Mouse (Mus musculus) spleen, adult 2 months (tissue): ENCODE data around the gene Zc3hc1. TPM values are rescaled to one million over a fixed set of nuclear protein-coding genes. Genes with fewer than 3 reads are reported as not detected.

Experiments
- DNase-seq, 2 experiments: peaks; one replicate each; pipeline versions ENCODE4 v3.0.0 to v3.0.0-alpha.2; 2012 to 2021; ENCODE audit warnings: low spot score in 2 of 2, low read depth in 1 of 2
- H3K27ac ChIP-seq: fragments of 200-500 bp; 2 replicates; pipeline ENCODE4 v1.5.1; 2012; ENCODE audit warnings: low read length, inconsistent platforms; ENCODE audit not compliant: insufficient read depth
- H3K27me3 ChIP-seq: fragments of 200-500 bp; 2 replicates; pipeline ENCODE4 v1.6.1; 2012; ENCODE audit warnings: mild to moderate bottlenecking, moderate library complexity, low read length, inconsistent platforms; ENCODE audit not compliant: control insufficient read depth, insufficient read depth
- H3K36me3 ChIP-seq: fragments of 200-500 bp; 2 replicates; pipeline ENCODE4 v1.6.1; 2012; ENCODE audit warnings: mild to moderate bottlenecking, low read length, inconsistent platforms; ENCODE audit not compliant: control insufficient read depth, insufficient read depth
- H3K4me1 ChIP-seq: fragments of 200-500 bp; 2 replicates; pipeline ENCODE4 v1.6.1; 2011; ENCODE audit warnings: inconsistent platforms; ENCODE audit not compliant: control insufficient read depth, insufficient read depth, insufficient read length
- H3K4me3 ChIP-seq: fragments of 200-500 bp; 2 replicates; pipeline ENCODE4 v1.5.1; 2011; ENCODE audit warnings: mild to moderate bottlenecking, inconsistent platforms; ENCODE audit not compliant: insufficient read depth, insufficient read length; ENCODE audit errors: extremely low read depth
- CTCF ChIP-seq: fragments of 200-500 bp; IDR thresholded peaks from 2 replicates; pipeline ENCODE4 v1.5.1; 2011; ENCODE audit warnings: mild to moderate bottlenecking, inconsistent platforms; ENCODE audit not compliant: insufficient read depth, insufficient read length, insufficient replicate concordance; ENCODE audit errors: extremely low read depth
- POLR2A ChIP-seq: fragments of 200-500 bp; IDR thresholded peaks from 2 replicates; pipeline ENCODE4 v1.6.1; 2011; ENCODE audit warnings: low read depth, low read length, inconsistent platforms
- WGBS: fragments of 180-500 bp; shearing (Covaris S2); methylation state at CpG from one replicate; pipeline ENCODE4 v1.1.7; 2018; 5-methylcytosine and 5-hydroxymethylcytosine counted together
- polyA plus RNA-seq: library from polyadenylated mRNA; depleted of rRNA; stranded (reverse); fragments of >200 nt; gene quantifications from 2 replicates; pipeline ENCODE4 v1.2.3, GENCODE M21; 2012

Gene Zc3hc1
- polyA plus RNA-seq, 1 experiment: 11.3 TPM

- H3K27ac ChIP-seq: no peak overlapping the region
- no peaks in the 10 kb centered on the region for H3K36me3 ChIP-seq
- DNase-seq: no peak
- no peak overlapping the region for H3K4me3 ChIP-seq
- H3K27me3 ChIP-seq: no peaks in the 10 kb centered on the region
- no peak for TF ChIP-seq CTCF
- no peak for TF ChIP-seq POLR2A
- H3K4me1 ChIP-seq: no peaks in the 10 kb centered on the region
- WGBS: 37% methylated on average over 6 of the region's 6 CpGs
These were observed 44.1 kb downstream of the Zc3hc1 start for GRCm38 (mm10) chr6:30346737-30347136.

- WGBS: 71% methylated on average over 6 of the region's 6 CpGs
These were observed 46.8 kb downstream of the Zc3hc1 start for GRCm38 (mm10) chr6:30344032-30344431.

GRCm38 (mm10) chr6:30340231-30340873, 50.5 kb downstream of the Zc3hc1 start:
- DNase-seq: no peak
- no peak overlapping the region for H3K4me3 ChIP-seq
- peaks cover 11% of the 10 kb centered on the region; the same call in 1 of the 2 replicates for H3K4me1 ChIP-seq
- 20% methylated on average over 4 of the region's 4 CpGs for WGBS
- no peaks in the 10 kb centered on the region for H3K36me3 ChIP-seq
- H3K27ac ChIP-seq: peak overlapping the region; percentile 86
- no peak for TF ChIP-seq CTCF
- TF ChIP-seq POLR2A: no peak
- no peaks in the 10 kb centered on the region for H3K27me3 ChIP-seq

More at GRCm38 (mm10) chr6:30344032-30344431, 46.8 kb downstream of the Zc3hc1 start:
- DNase-seq: no peak
- Histone ChIP-seq H3K4me1 (peaks cover 7% of the 10 kb centered on the region; the same call in 1 of the 2 replicates), H3K27ac (no peak overlapping the region), H3K36me3 (no peaks in the 10 kb centered on the region), H3K4me3 (no peak overlapping the region), H3K27me3 (no peaks in the 10 kb centered on the region)
- no peak for TF ChIP-seq POLR2A
- TF ChIP-seq CTCF: no peak

- Histone ChIP-seq H3K4me1 (peaks cover 11% of the 10 kb centered on the region; the same call in 1 of the 2 replicates), H3K4me3 (peak overlapping the region; percentile 20; the same call in 1 of the 2 replicates), H3K36me3 (no peaks in the 10 kb centered on the region), H3K27ac (peak overlapping the region; percentile 62), H3K27me3 (no peaks in the 10 kb centered on the region)
- peak; percentile 8; the same call in 1 of the 2 replicates for TF ChIP-seq CTCF
- TF ChIP-seq POLR2A: no peak
- peak; percentile 48 to 52 for DNase-seq
- WGBS: 0% methylated on average over 5 of the region's 5 CpGs
These were observed 53.9 kb downstream of the Zc3hc1 start for GRCm38 (mm10) chr6:30336912-30337311.

- H3K27ac ChIP-seq: no peak overlapping the region
- WGBS: 69% methylated on average over 4 of the region's 4 CpGs
- no peak overlapping the region for H3K4me3 ChIP-seq
- no peaks in the 10 kb centered on the region for H3K27me3 ChIP-seq
- H3K4me1 ChIP-seq: peaks cover 4% of the 10 kb centered on the region; the same call in 1 of the 2 replicates
- DNase-seq: no peak
- TF ChIP-seq CTCF (no peak), POLR2A (no peak)
- no peaks in the 10 kb centered on the region for H3K36me3 ChIP-seq
These were observed 58.6 kb downstream of the Zc3hc1 start for GRCm38 (mm10) chr6:30332262-30332661.

- no peaks in the 10 kb centered on the region for H3K27me3 ChIP-seq
- no peak overlapping the region for H3K27ac ChIP-seq
- no peak for DNase-seq
- H3K4me3 ChIP-seq: no peak overlapping the region
- 89% methylated on average over 5 of the region's 5 CpGs for WGBS
- peaks cover 8% of the 10 kb centered on the region for H3K4me1 ChIP-seq
- no peaks in the 10 kb centered on the region for H3K36me3 ChIP-seq
- no peak for TF ChIP-seq POLR2A
- TF ChIP-seq CTCF: no peak
These were observed 60.1 kb downstream of the Zc3hc1 start for GRCm38 (mm10) chr6:30330706-30331105.

GRCm38 (mm10) chr6:30325932-30326501, 64.8 kb downstream of the Zc3hc1 start:
- TF ChIP-seq POLR2A (no peak), CTCF (no peak)
- Histone ChIP-seq H3K36me3 (no peaks in the 10 kb centered on the region), H3K27ac (peak overlapping the region; percentile 63), H3K27me3 (no peaks in the 10 kb centered on the region), H3K4me3 (no peak overlapping the region), H3K4me1 (peaks cover 9% of the 10 kb centered on the region)
- DNase-seq: peak in 1 of 2 experiments; percentile 15
- 7% methylated on average over 3 of the region's 4 CpGs for WGBS
